Mouse (Mus musculus): ENCODE results near the gene Tenm2.

- no peak for TF ChIP-seq EP300 (IDR thresholded peaks at IDR 0.05; ENCODE audit: insufficient read depth, low read depth, low read length)
- no peak for TF ChIP-seq POLR2A (IDR thresholded peaks at IDR 0.05; ENCODE audit: insufficient read depth, low read depth, low read length)
- TF ChIP-seq CTCF (IDR thresholded peaks at IDR 0.05), result no peak
Observed at GRCm38 (mm10) chr11:36851690-36852089, 384.1 kb downstream of the Tenm2 start.
